Mouse (Mus musculus) T-cell, adult 66 days (primary cell): Measurements from ENCODE around the gene Ppp2r2d. TPM values are rescaled to one million over a fixed set of nuclear protein-coding genes. Genes with fewer than 3 reads are reported as not detected.

Experiments used
- total RNA-seq, 2 experiments: library from RNA; stranded (reverse); gene quantifications; 3 replicates in 1 of 2; 4 replicates in 1 of 2; pipeline ENCODE4 v1.2.4; 2023

Gene Ppp2r2d
- total RNA-seq = 10 to 100 TPM; 57.9 to 76.1 TPM

DNA sequence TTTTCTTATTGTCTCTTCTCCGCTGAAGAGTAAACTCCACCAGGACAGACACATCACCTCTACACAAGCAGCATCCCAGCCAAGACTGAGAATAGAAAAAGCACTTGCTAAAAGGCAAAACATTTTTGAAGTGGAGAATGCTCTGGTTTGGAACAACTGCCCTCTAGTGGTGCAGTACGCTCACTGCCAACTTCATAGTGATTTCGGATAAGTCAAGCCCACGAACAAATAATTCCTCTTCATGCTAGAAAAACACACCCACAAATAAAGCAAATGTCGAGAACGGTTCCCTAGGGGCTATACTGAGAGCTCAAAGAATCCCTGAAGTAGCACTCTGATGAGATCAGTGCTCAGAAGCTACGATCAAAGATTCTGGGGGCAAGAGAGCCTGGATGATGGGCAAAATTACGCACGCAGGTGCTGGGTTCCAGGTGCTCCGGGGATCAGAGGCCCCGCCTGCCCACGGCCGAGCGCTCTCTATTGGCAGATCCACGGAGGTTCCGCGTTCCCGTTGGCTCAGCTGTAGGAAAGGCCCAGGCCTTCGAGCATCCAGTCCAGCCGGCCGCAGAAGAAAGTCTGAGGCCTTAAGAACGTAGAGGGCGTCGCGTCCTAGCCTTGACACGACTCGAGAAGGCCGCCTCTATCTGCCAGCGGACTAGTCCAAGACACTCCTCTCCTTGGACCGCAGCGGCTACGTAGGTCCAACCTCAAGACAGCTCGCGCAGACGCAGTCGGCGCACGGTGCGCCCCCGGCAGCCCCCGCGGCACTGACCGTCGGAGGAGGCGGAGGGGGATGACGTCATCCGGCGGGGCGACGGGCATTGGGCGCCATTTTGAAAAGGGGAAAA lies at the start of gene Ppp2r2d, which contains the start of gene Mapk1ip1:
Ppp2r2d (plus strand) TSS at position 536 of the 848 bp plus-strand sequence.
Mapk1ip1 (minus strand) TSS at position 730 of the 848 bp plus-strand sequence.

GRCm38 (mm10) chr7:138909277-138910192 lies 63.7 kb downstream of the Ppp2r2d start, which contains the start of gene Bnip3:
TSS of gene Bnip3 (minus strand) at chr7:138909519.

Other genes with a start within 250 kb of the Ppp2r2d start
- gene Mapk1ip1, start 194 bp downstream of the Ppp2r2d start, total RNA-seq = 10 to 100 TPM; 38.0 to 43.9 TPM
- gene Bnip3, start 63.4 kb downstream of the Ppp2r2d start, total RNA-seq = 1 to 10 TPM; 2.2 to 5.3 TPM
- gene Jakmip3, start 94.7 kb downstream of the Ppp2r2d start, total RNA-seq = not detected
- not detected for gene Dpysl4, start 239.9 kb downstream of the Ppp2r2d start, total RNA-seq